Mouse (Mus musculus): ENCODE data around the gene Tmem51. TPM values are rescaled to one million over a fixed set of nuclear protein-coding genes. Genes with fewer than 3 reads are reported as not detected.

Tmem51 gene
- polyA plus RNA-seq, 1 experiment from 2014 or later: 26.8 TPM

DNA sequence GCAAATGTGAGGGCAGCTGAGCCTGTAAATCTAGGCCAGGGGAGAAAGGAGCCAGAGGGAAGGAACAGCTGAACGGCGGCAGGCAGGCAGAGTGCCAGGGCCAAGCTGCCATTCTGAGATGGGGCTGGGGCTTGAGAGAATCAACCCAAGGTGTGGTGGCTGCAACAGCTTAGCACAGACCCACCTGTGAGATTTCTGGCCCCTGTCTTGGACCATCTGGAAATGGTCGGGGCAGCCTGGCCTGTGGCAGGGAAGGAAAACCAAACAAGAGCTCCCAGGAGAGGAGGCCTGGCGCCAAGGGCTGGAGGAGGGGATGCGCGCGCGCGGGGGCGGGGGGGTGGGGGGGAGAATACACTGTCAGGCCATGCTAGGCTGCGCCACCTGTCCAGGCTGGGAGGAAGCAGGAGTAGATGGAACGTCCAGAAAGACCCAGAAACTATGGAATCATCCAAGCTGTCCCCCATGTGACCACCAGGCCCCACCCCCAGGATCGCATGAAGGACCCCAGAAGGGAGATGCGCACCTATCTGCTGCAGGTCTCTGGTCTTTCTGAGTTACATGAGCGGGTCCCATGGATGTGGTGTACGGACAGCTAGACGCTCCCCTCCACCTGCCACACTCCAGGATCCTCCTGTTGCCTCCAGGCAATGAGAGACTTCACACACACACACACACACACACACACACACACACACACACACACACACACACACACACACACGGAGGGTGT, 3.0 kb downstream of the Tmem51 start:
- Histone ChIP-seq H3K4me3 (no peak overlapping the region), H3K27ac (peak overlapping the region; percentile 50; the same call in 1 of the 2 replicates), H3K4me2 (peak overlapping the region; percentile 10; the same call in 1 of the 2 replicates), H3K4me1 (peaks cover 73% of the 10 kb centered on the region), H3K27me3 (peaks cover 7% of the 10 kb centered on the region; the same call in 1 of the 2 replicates), H3K9ac (no peak overlapping the region), H3K9me3 (no peaks in the 10 kb centered on the region), H3K36me3 (no peaks in the 10 kb centered on the region)
- no peak for ATAC-seq (ENCODE audit: insufficient number of reproducible peaks, low FRiP score, low TSS enrichment, low read depth)
- WGBS: 38% methylated on average over 17 of the region's 18 CpGs

- Histone ChIP-seq H3K27ac (no peak overlapping the region), H3K27me3 (peaks cover 7% of the 10 kb centered on the region; the same call in 1 of the 2 replicates), H3K4me2 (no peak overlapping the region), H3K4me3 (no peak overlapping the region), H3K9ac (no peak overlapping the region), H3K36me3 (no peaks in the 10 kb centered on the region), H3K4me1 (peaks cover 73% of the 10 kb centered on the region), H3K9me3 (no peaks in the 10 kb centered on the region)
- ATAC-seq (ENCODE audit: insufficient number of reproducible peaks, low FRiP score, low TSS enrichment, low read depth): no peak
- 62% methylated on average over 4 of the region's 4 CpGs for WGBS
Measured at GRCm38 (mm10) chr4:142080487-142080767, 3.7 kb downstream of the Tmem51 start.

DNA sequence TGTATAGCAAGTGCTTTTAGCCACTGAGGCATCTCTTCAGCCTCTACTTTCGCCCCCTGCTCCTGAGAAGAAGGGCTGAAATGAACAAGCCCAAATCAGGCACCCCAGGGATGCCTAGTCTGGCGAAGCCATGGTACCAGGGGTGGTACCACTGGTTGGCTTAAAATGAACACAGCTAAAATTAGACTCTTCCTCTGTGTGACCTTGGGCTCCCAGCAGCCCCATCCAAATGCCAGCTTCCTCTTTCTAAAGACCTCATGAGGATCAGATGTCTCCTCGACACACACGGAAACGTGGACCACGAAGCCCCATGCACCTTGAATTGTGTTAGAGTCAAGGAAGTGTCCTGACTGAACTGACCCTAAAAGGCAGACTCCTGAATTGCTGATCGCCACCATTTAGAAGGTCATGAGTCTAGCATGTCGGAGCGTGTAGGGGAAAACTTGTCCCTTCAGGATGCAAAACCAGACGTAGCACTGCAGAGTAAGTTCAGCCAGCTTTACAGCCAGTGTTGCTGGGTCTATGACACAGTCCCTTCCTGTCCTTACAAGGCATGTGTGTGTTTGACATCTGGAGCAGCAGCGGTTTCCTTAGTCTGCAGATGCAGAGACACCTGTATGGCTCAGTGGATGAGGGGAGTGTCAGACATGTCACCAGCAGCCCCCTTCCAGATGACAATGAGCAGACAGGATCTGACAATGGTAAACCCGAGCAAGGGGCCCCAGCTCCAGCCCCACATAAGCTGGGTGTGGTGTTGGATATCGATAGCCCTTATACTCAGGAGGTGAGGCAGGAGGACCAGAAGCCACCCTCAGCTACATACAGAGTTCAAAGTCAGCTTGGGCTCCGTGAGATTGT, 4.2 kb downstream of the Tmem51 start:
- H3K27ac ChIP-seq: peak overlapping the region; percentile 48
- 65% methylated on average over 14 of the region's 14 CpGs for WGBS
- ATAC-seq (ENCODE audit: insufficient number of reproducible peaks, low FRiP score, low TSS enrichment, low read depth): no peak

DNA sequence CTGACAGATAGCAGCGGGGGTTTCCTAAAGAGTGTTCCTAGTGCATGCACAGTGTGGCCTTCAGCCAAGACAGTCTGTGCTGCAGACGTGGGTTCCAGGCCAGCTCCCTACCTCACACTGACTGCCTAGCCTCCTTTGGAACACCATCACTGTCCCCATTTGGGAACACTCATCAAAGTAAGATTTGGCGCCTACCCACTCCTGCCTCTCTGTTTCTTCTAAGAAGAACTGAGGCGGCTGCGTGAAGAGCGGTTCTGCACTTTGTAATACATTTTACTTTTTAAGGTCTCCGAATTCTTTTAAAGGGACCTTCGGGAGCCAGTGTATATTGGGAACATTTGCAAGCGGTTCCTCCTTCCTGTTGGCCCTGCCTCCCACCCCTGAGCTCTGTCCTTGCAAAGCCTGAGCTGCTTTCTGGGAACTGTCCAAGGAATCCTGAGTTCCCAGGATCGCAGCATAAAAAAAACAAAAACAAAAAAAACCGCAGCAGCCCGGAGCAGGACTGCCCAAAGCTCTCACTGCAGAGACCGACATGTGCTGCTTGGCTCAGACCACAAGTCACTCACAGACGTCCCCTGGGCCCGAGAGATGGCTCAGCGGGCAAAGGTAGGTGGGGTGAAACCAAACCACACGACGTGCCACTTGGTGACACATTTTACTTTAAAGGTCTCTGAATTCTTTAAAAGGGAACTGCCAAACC, 6.4 kb downstream of the Tmem51 start:
- H3K9me3 ChIP-seq: no peaks in the 10 kb centered on the region
- no peaks in the 10 kb centered on the region for H3K36me3 ChIP-seq
- ATAC-seq (ENCODE audit: insufficient number of reproducible peaks, low FRiP score, low TSS enrichment, low read depth): peak; percentile 41; the same call in 1 of the 2 replicates
- H3K4me1 ChIP-seq: peaks cover 59% of the 10 kb centered on the region
- 21% methylated on average over 18 of the region's 18 CpGs for WGBS
- peak overlapping the region; percentile 27 for H3K4me2 ChIP-seq
- peak overlapping the region; percentile 71 for H3K27ac ChIP-seq
- no peak overlapping the region for H3K9ac ChIP-seq
- 0 out of 2 replicates have a peak overlapping the region, but pooled peaks have one; percentile 2 for H3K4me3 ChIP-seq
- H3K27me3 ChIP-seq: peaks cover 6% of the 10 kb centered on the region; the same call in 1 of the 2 replicates

More for the DNA sequence above, 4.2 kb downstream of the Tmem51 start:
- no peak overlapping the region for H3K4me3 ChIP-seq
- H3K9me3 ChIP-seq: no peaks in the 10 kb centered on the region
- H3K36me3 ChIP-seq: no peaks in the 10 kb centered on the region
- peaks cover 7% of the 10 kb centered on the region; the same call in 1 of the 2 replicates for H3K27me3 ChIP-seq
- H3K4me1 ChIP-seq: peaks cover 72% of the 10 kb centered on the region
- H3K4me2 ChIP-seq: no peak overlapping the region
- H3K9ac ChIP-seq: no peak overlapping the region

GRCm38 (mm10) chr4:142076883-142077282, 7.2 kb downstream of the Tmem51 start:
- Histone ChIP-seq H3K27me3 (no peaks in the 10 kb centered on the region), H3K4me1 (peaks cover 61% of the 10 kb centered on the region), H3K36me3 (no peaks in the 10 kb centered on the region), H3K9me3 (no peaks in the 10 kb centered on the region), H3K27ac (no peak overlapping the region), H3K4me2 (no peak overlapping the region), H3K4me3 (no peak overlapping the region), H3K9ac (no peak overlapping the region)
- 56% methylated on average over 1 of the region's 1 CpGs for WGBS
- no peak for ATAC-seq (ENCODE audit: insufficient number of reproducible peaks, low FRiP score, low TSS enrichment, low read depth)

- WGBS: 83% methylated on average over 11 of the region's 11 CpGs
- ATAC-seq (ENCODE audit: insufficient number of reproducible peaks, low FRiP score, low TSS enrichment, low read depth): no peak
- Histone ChIP-seq H3K36me3 (no peaks in the 10 kb centered on the region), H3K9ac (no peak overlapping the region), H3K4me2 (no peak overlapping the region), H3K9me3 (no peaks in the 10 kb centered on the region), H3K27ac (no peak overlapping the region), H3K27me3 (no peaks in the 10 kb centered on the region), H3K4me3 (no peak overlapping the region), H3K4me1 (peaks cover 61% of the 10 kb centered on the region)
Measured at GRCm38 (mm10) chr4:142075931-142076330, 8.2 kb downstream of the Tmem51 start.

DNA sequence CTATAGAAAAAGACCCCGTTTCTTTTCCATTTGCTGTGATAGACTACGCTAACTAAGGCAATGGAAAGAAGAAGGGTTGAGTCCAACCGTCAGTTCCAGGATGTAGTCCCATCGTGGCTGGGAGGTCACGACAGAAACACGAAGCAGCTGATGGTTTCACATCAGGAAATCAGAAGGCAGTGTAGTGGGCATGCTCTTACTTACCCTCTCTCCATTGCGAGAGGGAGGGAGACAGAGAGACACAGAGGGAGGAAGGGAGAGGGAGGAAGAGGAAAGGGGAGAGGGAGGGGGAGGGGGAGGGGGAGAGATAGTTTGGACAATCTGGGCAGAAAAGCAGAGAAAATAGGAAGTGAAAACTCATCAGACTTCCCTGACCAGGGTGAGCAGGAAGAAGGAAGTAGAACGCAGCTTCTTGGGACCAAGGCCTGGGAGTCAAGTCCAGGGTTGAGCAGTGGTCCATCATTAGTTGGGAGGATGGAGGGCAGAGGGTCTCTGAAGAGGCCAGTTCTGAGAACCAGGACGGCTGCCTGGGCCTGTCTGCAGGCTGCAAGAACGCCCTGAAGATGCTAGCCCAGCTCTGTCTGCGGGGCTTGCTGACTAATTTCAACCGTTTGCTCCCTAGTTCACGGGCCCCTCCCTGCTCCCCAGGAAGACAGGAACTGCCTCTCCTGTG, 9.9 kb downstream of the Tmem51 start:
- no peaks in the 10 kb centered on the region for H3K9me3 ChIP-seq
- H3K9ac ChIP-seq: no peak overlapping the region
- no peaks in the 10 kb centered on the region for H3K36me3 ChIP-seq
- H3K27ac ChIP-seq: no peak overlapping the region
- H3K4me3 ChIP-seq: no peak overlapping the region
- peaks cover 49% of the 10 kb centered on the region for H3K4me1 ChIP-seq
- ATAC-seq (ENCODE audit: insufficient number of reproducible peaks, low FRiP score, low TSS enrichment, low read depth): no peak
- WGBS: 60% methylated on average over 13 of the region's 13 CpGs
- H3K27me3 ChIP-seq: no peaks in the 10 kb centered on the region; the same call in 1 of the 2 replicates
- H3K4me2 ChIP-seq: no peak overlapping the region

DNA sequence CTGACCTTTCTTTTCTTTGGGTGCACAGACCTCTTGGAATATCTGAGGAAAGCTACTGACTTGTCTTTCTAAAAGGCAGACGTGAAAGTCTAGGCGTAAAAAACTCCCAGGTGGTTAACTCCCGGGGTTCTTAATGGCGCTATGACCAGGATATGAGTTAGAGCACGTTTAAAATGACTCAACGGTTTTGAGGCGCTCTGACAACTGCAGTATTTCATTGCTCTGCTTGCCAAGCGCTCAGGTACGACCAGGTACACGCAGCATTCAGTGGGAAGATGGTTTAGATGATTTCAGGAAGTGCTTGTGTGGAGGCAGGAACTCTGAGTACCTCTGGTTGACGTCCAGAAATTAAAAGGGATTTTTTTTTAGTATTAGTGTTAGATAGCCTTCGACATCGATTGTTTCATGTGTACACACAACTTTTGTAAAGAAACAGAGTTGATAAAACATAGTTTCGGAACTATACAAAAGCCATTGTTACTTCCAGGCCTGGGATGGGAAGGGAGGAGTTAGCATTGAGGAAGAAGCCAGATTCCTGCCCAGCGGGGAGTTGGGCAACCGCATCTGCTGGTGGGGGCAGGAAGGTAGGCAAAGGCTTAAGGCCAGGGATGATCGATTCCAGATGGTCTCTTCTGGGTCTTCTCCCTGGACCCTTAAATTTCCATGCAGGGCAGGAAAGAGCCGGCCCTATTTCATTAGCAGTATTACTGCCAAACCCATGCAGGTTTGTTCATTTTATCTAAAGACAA, 12.7 kb downstream of the Tmem51 start:
- no peaks in the 10 kb centered on the region for H3K36me3 ChIP-seq
- no peak for ATAC-seq (ENCODE audit: insufficient number of reproducible peaks, low FRiP score, low TSS enrichment, low read depth)
- no peak overlapping the region for H3K4me2 ChIP-seq
- WGBS: 14% methylated on average over 18 of the region's 18 CpGs
- peaks cover 33% of the 10 kb centered on the region for H3K4me1 ChIP-seq
- H3K27me3 ChIP-seq: no peaks in the 10 kb centered on the region; the same call in 1 of the 2 replicates
- no peak overlapping the region for H3K4me3 ChIP-seq
- H3K9ac ChIP-seq: no peak overlapping the region
- H3K27ac ChIP-seq: no peak overlapping the region
- H3K9me3 ChIP-seq: no peaks in the 10 kb centered on the region

DNA sequence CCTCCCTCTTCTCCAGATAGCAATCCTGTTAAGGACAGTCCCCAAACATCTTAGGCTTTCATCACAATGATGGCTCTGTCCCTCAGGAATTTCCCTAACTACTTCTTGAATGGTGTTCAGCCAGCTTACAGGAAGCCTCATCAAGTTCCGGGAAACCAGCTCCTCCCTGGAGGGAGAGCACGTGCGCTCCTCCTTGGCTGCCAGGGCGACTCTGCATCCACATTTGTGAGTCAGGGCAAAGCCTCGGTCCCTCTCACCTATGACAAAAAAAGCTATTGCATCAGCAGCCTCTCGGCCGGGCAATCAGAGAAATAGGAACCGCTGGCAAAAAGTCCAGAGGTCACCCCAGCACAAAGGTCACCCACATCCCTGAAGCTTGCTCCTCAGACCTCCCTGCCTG, 13.3 kb downstream of the Tmem51 start:
- no peaks in the 10 kb centered on the region; the same call in 1 of the 2 replicates for H3K27me3 ChIP-seq
- H3K9me3 ChIP-seq: no peaks in the 10 kb centered on the region
- no peak overlapping the region for H3K4me2 ChIP-seq
- H3K36me3 ChIP-seq: no peaks in the 10 kb centered on the region
- ATAC-seq (ENCODE audit: insufficient number of reproducible peaks, low FRiP score, low TSS enrichment, low read depth): no peak
- H3K27ac ChIP-seq: no peak overlapping the region
- no peak overlapping the region for H3K9ac ChIP-seq
- H3K4me3 ChIP-seq: no peak overlapping the region
- 19% methylated on average over 8 of the region's 8 CpGs for WGBS
- H3K4me1 ChIP-seq: peaks cover 39% of the 10 kb centered on the region

DNA sequence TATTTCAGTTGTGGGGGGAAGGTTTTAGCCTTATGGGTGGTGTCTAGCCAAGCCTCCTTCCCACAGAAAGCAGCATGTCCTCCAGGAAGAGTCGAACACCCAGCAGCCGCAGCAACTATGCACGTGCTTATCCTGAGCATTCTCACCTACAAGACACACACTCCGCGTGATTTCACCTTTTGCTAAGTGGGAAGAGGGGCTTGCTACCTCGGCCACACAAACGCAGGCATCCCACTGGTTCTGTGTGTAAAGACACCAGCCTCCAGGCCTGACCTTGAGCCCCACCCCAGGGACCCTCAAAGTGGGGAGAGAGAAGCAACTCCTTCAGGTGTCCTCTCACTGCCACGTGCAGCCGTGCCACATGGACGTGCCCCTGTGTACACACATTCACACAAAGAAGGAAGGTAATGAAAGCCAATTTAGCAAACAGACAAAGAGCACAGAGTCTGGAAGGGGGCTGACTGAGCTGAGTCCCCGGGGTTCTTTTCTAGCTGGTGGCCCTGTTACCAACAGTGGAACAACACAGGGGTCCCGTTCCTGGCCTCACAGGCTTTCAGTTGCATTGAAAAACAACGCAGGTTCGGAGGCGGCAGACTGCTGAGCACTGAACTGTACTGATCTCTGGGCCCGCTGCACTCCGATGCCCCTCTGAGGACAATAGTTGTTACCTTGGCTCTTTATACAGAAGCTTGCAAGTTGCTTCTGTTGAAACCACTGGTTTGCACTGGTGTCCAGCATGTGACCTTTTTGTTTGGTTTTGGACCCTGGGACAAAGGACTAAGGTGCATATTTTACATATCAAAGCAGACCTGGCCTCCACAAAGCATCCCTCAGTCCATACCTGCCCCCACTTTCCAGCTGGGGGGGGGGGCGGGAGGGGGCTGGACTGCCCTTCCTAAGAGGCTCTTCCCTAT, 14.9 kb downstream of the Tmem51 start:
- Histone ChIP-seq H3K36me3 (no peaks in the 10 kb centered on the region), H3K27ac (no peak overlapping the region), H3K4me1 (peaks cover 37% of the 10 kb centered on the region), H3K9me3 (no peaks in the 10 kb centered on the region), H3K9ac (no peak overlapping the region), H3K4me2 (no peak overlapping the region), H3K4me3 (no peak overlapping the region), H3K27me3 (no peaks in the 10 kb centered on the region; the same call in 1 of the 2 replicates)
- ATAC-seq (ENCODE audit: insufficient number of reproducible peaks, low FRiP score, low TSS enrichment, low read depth): no peak
- WGBS: 56% methylated on average over 18 of the region's 18 CpGs

Measured in limb, embryonic 15.5 days (tissue).